Mouse (Mus musculus) embryonic facial prominence, embryonic 14.5 days (tissue): ENCODE measurements around the gene Cyp2s1. TPM values are rescaled to one million over a fixed set of nuclear protein-coding genes. Genes with fewer than 3 reads are reported as not detected.

ENCODE experiments used
- ATAC-seq: fragments of 200-750 bp; cut with Nextera tagmentation; 2 replicates; pipeline ENCODE4 v1.8.0; 2017; ENCODE audit warnings: low read depth, moderate number of reproducible peaks, moderate TSS enrichment
- DNase-seq: peaks from one replicate; pipeline ENCODE4 v3.0.0-alpha.2; 2015; ENCODE audit warnings: low spot score
- H3K27ac ChIP-seq: fragments of 300-500 bp; sonication (generic); replicated peaks from 2 replicates; pipeline ENCODE4 v1.5.1; 2014; ENCODE audit warnings: low read depth, mild to moderate bottlenecking, low read length, moderate library complexity
- H3K27me3 ChIP-seq: fragments of 300-500 bp; sonication (generic); replicated peaks from 2 replicates; pipeline ENCODE4 v1.6.1; 2014; ENCODE audit warnings: low read length; ENCODE audit not compliant: control insufficient read depth, insufficient read depth
- H3K36me3 ChIP-seq: fragments of 300-500 bp; sonication (generic); 2 replicates; pipeline ENCODE4 v1.6.1; 2014; ENCODE audit warnings: low read length, mixed read lengths; ENCODE audit not compliant: control insufficient read depth, insufficient read depth
- H3K4me1 ChIP-seq: fragments of 300-500 bp; sonication (generic); 2 replicates; pipeline ENCODE4 v1.6.1; 2014; ENCODE audit warnings: antibody characterized with exemption, low read length; ENCODE audit not compliant: control insufficient read depth, insufficient read depth
- H3K4me2 ChIP-seq: fragments of 300-500 bp; sonication (generic); 2 replicates; pipeline ENCODE4 v1.6.1; 2014; ENCODE audit warnings: low read depth, mild to moderate bottlenecking, low read length, moderate library complexity, mixed read lengths
- H3K4me3 ChIP-seq: fragments of 300-500 bp; sonication (generic); 2 replicates; pipeline ENCODE4 v1.5.1; 2014; ENCODE audit warnings: low read depth, mild to moderate bottlenecking, low read length
- H3K9ac ChIP-seq: fragments of 300-500 bp; sonication (generic); 2 replicates; pipeline ENCODE4 v1.6.1; 2014; ENCODE audit warnings: low read depth, mild to moderate bottlenecking, low read length, moderate library complexity, mixed read lengths
- H3K9me3 ChIP-seq: fragments of 300-500 bp; sonication (generic); 2 replicates; pipeline ENCODE4 v1.6.1; 2016; ENCODE audit warnings: low read length; ENCODE audit not compliant: control insufficient read depth
- WGBS: fragments of 180-500 bp; shearing (Covaris S2); extraction: QIAGEN DNeasy Blood & Tissue Kit; methylation state at CpG from one replicate; pipeline ENCODE4 v1.1.7; 2014; 5-methylcytosine and 5-hydroxymethylcytosine counted together
- polyA plus RNA-seq: library from polyadenylated mRNA; unstranded; fragments of >200 nt; fragmentation: Nextera tagmentation; extraction: Ambion mirVana; gene quantifications from 2 replicates; pipeline ENCODE4 v1.2.1, GENCODE M21; 2014

Gene Cyp2s1
- 4.1 TPM in 2 replicates for polyA plus RNA-seq

GRCm38 (mm10) chr7:25816241-25816919 is at the start of gene Cyp2s1:
Gene Cyp2s1, minus strand, starts transcription at chr7:25816913.
- Histone ChIP-seq H3K4me2 (peak within 1 kb of the TSS; percentile 90), H3K36me3 (no peaks in the 10 kb centered on the region), H3K27me3 (no peaks in the 10 kb centered on the region), H3K9me3 (no peaks in the 10 kb centered on the region), H3K9ac (peak within 1 kb of the TSS; percentile 68), H3K4me3 (peak within 1 kb of the TSS; percentile 46), H3K27ac (no peak within 1 kb of the TSS), H3K4me1 (peaks cover 10% of the 10 kb centered on the region; the same call in 1 of the 2 replicates)
- 1% methylated on average over 36 of the region's 40 CpGs for WGBS
- ATAC-seq (peak; percentile 63; the same call in 1 of the 2 replicates), DNase-seq (peak; percentile 48)

GRCm38 (mm10) chr7:25864861-25865260 is 48.1 kb upstream of the Cyp2s1 start:
- H3K27me3 ChIP-seq: no peaks in the 10 kb centered on the region
- WGBS: 29% methylated on average over 5 of the region's 5 CpGs
- H3K4me3 ChIP-seq: no peak overlapping the region
- H3K4me1 ChIP-seq: no peaks in the 10 kb centered on the region
- H3K36me3 ChIP-seq: no peaks in the 10 kb centered on the region
- no peak overlapping the region for H3K9ac ChIP-seq
- H3K4me2 ChIP-seq: no peak overlapping the region
- H3K9me3 ChIP-seq: 0 out of 2 replicates have a peak, but pooled peaks cover 5% of the 10 kb centered on the region
- DNase-seq (no peak), ATAC-seq (no peak)
- H3K27ac ChIP-seq: no peak overlapping the region

- Histone ChIP-seq H3K9me3 (0 out of 2 replicates have a peak, but pooled peaks cover 5% of the 10 kb centered on the region), H3K4me1 (no peaks in the 10 kb centered on the region), H3K4me2 (no peak overlapping the region), H3K27me3 (no peaks in the 10 kb centered on the region), H3K9ac (no peak overlapping the region), H3K27ac (no peak overlapping the region), H3K36me3 (no peaks in the 10 kb centered on the region), H3K4me3 (no peak overlapping the region)
- WGBS: 78% methylated on average over 3 of the region's 3 CpGs
- ATAC-seq (no peak), DNase-seq (no peak)
These were observed 47.0 kb upstream of the Cyp2s1 start for GRCm38 (mm10) chr7:25863756-25864155.

- DNase-seq: no peak
- no peaks in the 10 kb centered on the region for H3K27me3 ChIP-seq
- no peak overlapping the region for H3K4me2 ChIP-seq
- no peaks in the 10 kb centered on the region for H3K36me3 ChIP-seq
- H3K4me1 ChIP-seq: no peaks in the 10 kb centered on the region
- ATAC-seq: no peak
- no peak overlapping the region for H3K4me3 ChIP-seq
- no peak overlapping the region for H3K27ac ChIP-seq
- no peak overlapping the region for H3K9ac ChIP-seq
- H3K9me3 ChIP-seq: no peaks in the 10 kb centered on the region
- WGBS: 84% methylated on average over 2 of the region's 2 CpGs
These were observed 45.7 kb upstream of the Cyp2s1 start for GRCm38 (mm10) chr7:25862365-25862764.

- DNase-seq (peak; percentile 40), ATAC-seq (peak; percentile 50; the same call in 1 of the 2 replicates)
- 20% methylated on average over 8 of the region's 9 CpGs for WGBS
- no peaks in the 10 kb centered on the region for H3K36me3 ChIP-seq
- H3K4me3 ChIP-seq: peak overlapping the region; percentile 15
- H3K4me2 ChIP-seq: peak overlapping the region; percentile 49
- no peaks in the 10 kb centered on the region for H3K4me1 ChIP-seq
- no peak overlapping the region for H3K9ac ChIP-seq
- no peak overlapping the region for H3K27ac ChIP-seq
- H3K9me3 ChIP-seq: no peaks in the 10 kb centered on the region
- H3K27me3 ChIP-seq: no peaks in the 10 kb centered on the region
These were observed 43.5 kb upstream of the Cyp2s1 start for GRCm38 (mm10) chr7:25859962-25860870.

- no peak overlapping the region for H3K4me2 ChIP-seq
- no peak overlapping the region for H3K27ac ChIP-seq
- DNase-seq (peak; percentile 8), ATAC-seq (no peak)
- no peaks in the 10 kb centered on the region for H3K4me1 ChIP-seq
- 35% methylated on average over 8 of the region's 8 CpGs for WGBS
- no peak overlapping the region for H3K9ac ChIP-seq
- H3K9me3 ChIP-seq: no peaks in the 10 kb centered on the region
- H3K4me3 ChIP-seq: no peak overlapping the region
- no peaks in the 10 kb centered on the region for H3K27me3 ChIP-seq
- H3K36me3 ChIP-seq: no peaks in the 10 kb centered on the region
These were observed 38.4 kb upstream of the Cyp2s1 start for GRCm38 (mm10) chr7:25855082-25855481.

- peak overlapping the region; percentile 67 for H3K4me2 ChIP-seq
- no peaks in the 10 kb centered on the region for H3K9me3 ChIP-seq
- H3K36me3 ChIP-seq: no peaks in the 10 kb centered on the region
- H3K27ac ChIP-seq: peak overlapping the region; percentile 59
- peak overlapping the region; percentile 67 for H3K9ac ChIP-seq
- H3K4me1 ChIP-seq: no peaks in the 10 kb centered on the region
- no peak for DNase-seq
- peak; percentile 66 for ATAC-seq
- 20% methylated on average over 11 of the region's 11 CpGs for WGBS
- peak overlapping the region; percentile 47 for H3K4me3 ChIP-seq
- no peaks in the 10 kb centered on the region for H3K27me3 ChIP-seq
These were observed 31.7 kb upstream of the Cyp2s1 start for GRCm38 (mm10) chr7:25848444-25848812.

- Histone ChIP-seq H3K9ac (peak overlapping the region; percentile 67), H3K27ac (peak overlapping the region; percentile 59), H3K4me2 (peak overlapping the region; percentile 67), H3K4me3 (peak overlapping the region; percentile 47), H3K27me3 (no peaks in the 10 kb centered on the region), H3K4me1 (no peaks in the 10 kb centered on the region), H3K9me3 (no peaks in the 10 kb centered on the region), H3K36me3 (no peaks in the 10 kb centered on the region)
- peak; percentile 94 for DNase-seq
- WGBS: 10% methylated on average over 13 of the region's 13 CpGs
- peak; percentile 91 for ATAC-seq
These were observed 31.2 kb upstream of the Cyp2s1 start for GRCm38 (mm10) chr7:25847722-25848443.
